Mouse (Mus musculus): ENCODE measurements around the gene Krtap29-1. TPM values are rescaled to one million over a fixed set of nuclear protein-coding genes. Genes with fewer than 3 reads are reported as not detected.

Krtap29-1 gene
- total RNA-seq (2018; cell fraction: chromatin; rRNA removed) = not detected
- not detected for total RNA-seq (2018; cell fraction: cytosol; rRNA removed)
- not detected for total RNA-seq (2018; cell fraction: nucleus; rRNA removed)
- polyA plus RNA-seq (2018) = not detected in 3 replicates

GRCm38 (mm10) chr11:99978953-99979352, at the start of gene Krtap29-1:
TSS of gene Krtap29-1 (minus strand) at chr11:99979053.
- Histone ChIP-seq H3K36me3 (ENCODE audit: inconsistent target) (no peaks in the 10 kb centered on the region), H3K79me2 (ENCODE audit: inconsistent target) (no peaks in the 10 kb centered on the region), H3K27ac (no peak within 1 kb of the TSS), H3K4me3 (ENCODE audit: inconsistent target) (no peak within 1 kb of the TSS)
- 67% methylated on average over 5 of the region's 5 CpGs for WGBS (ENCODE audit: missing documents)

- no peak overlapping the region for H3K4me3 ChIP-seq (ENCODE audit: inconsistent target)
- H3K27ac ChIP-seq = no peak overlapping the region
- no peaks in the 10 kb centered on the region for H3K36me3 ChIP-seq (ENCODE audit: inconsistent target)
- WGBS (ENCODE audit: missing documents) = 79% methylated on average over 5 of the region's 5 CpGs
- H3K79me2 ChIP-seq (ENCODE audit: inconsistent target) = no peaks in the 10 kb centered on the region
These were observed 42.6 kb upstream of the Krtap29-1 start for GRCm38 (mm10) chr11:100021438-100021837.

- no peak overlapping the region for H3K4me3 ChIP-seq (ENCODE audit: inconsistent target)
- no peak overlapping the region for H3K27ac ChIP-seq
- no peaks in the 10 kb centered on the region for H3K79me2 ChIP-seq (ENCODE audit: inconsistent target)
- H3K36me3 ChIP-seq (ENCODE audit: inconsistent target) = no peaks in the 10 kb centered on the region
- WGBS (ENCODE audit: missing documents) = 67% methylated on average over 1 of the region's 1 CpGs
These were observed 40.6 kb upstream of the Krtap29-1 start for GRCm38 (mm10) chr11:100019466-100019865.

GRCm38 (mm10) chr11:100016112-100016511, 37.3 kb upstream of the Krtap29-1 start, which contains the start of gene Krt33a:
TSS of gene Krt33a (minus strand) at chr11:100016212.
- H3K4me3 ChIP-seq (ENCODE audit: inconsistent target) = no peak within 1 kb of the TSS
- no peak within 1 kb of the TSS for H3K27ac ChIP-seq
- no peaks in the 10 kb centered on the region for H3K36me3 ChIP-seq (ENCODE audit: inconsistent target)
- 64% methylated on average over 4 of the region's 4 CpGs for WGBS (ENCODE audit: missing documents)
- no peaks in the 10 kb centered on the region for H3K79me2 ChIP-seq (ENCODE audit: inconsistent target)

- H3K27ac ChIP-seq = no peak overlapping the region
- H3K36me3 ChIP-seq (ENCODE audit: inconsistent target) = no peaks in the 10 kb centered on the region
- WGBS (ENCODE audit: missing documents) = 79% methylated on average over 4 of the region's 4 CpGs
- no peaks in the 10 kb centered on the region for H3K79me2 ChIP-seq (ENCODE audit: inconsistent target)
- H3K4me3 ChIP-seq (ENCODE audit: inconsistent target) = no peak overlapping the region
These were observed 34.9 kb upstream of the Krtap29-1 start for GRCm38 (mm10) chr11:100013691-100014171.

GRCm38 (mm10) chr11:100010682-100011081, 31.8 kb upstream of the Krtap29-1 start:
- H3K27ac ChIP-seq = no peak overlapping the region
- H3K36me3 ChIP-seq (ENCODE audit: inconsistent target) = no peaks in the 10 kb centered on the region
- no peaks in the 10 kb centered on the region for H3K79me2 ChIP-seq (ENCODE audit: inconsistent target)
- no peak overlapping the region for H3K4me3 ChIP-seq (ENCODE audit: inconsistent target)
- WGBS (ENCODE audit: missing documents) = 92% methylated on average over 5 of the region's 5 CpGs

- Histone ChIP-seq H3K4me3 (ENCODE audit: inconsistent target) (no peak overlapping the region), H3K27ac (no peak overlapping the region), H3K36me3 (ENCODE audit: inconsistent target) (no peaks in the 10 kb centered on the region), H3K79me2 (ENCODE audit: inconsistent target) (no peaks in the 10 kb centered on the region)
- WGBS (ENCODE audit: missing documents) = 89% methylated on average over 5 of the region's 5 CpGs
These were observed 29.5 kb upstream of the Krtap29-1 start for GRCm38 (mm10) chr11:100008336-100008735.

- H3K36me3 ChIP-seq (ENCODE audit: inconsistent target) = no peaks in the 10 kb centered on the region
- H3K27ac ChIP-seq = no peak overlapping the region
- no peak overlapping the region for H3K4me3 ChIP-seq (ENCODE audit: inconsistent target)
- no peaks in the 10 kb centered on the region for H3K79me2 ChIP-seq (ENCODE audit: inconsistent target)
- WGBS (ENCODE audit: missing documents) = 40% methylated on average over 3 of the region's 3 CpGs
These were observed 27.8 kb upstream of the Krtap29-1 start for GRCm38 (mm10) chr11:100006624-100007023.

GRCm38 (mm10) chr11:100005905-100006304, 27.1 kb upstream of the Krtap29-1 start:
- Histone ChIP-seq H3K79me2 (ENCODE audit: inconsistent target) (no peaks in the 10 kb centered on the region), H3K4me3 (ENCODE audit: inconsistent target) (no peak overlapping the region), H3K27ac (no peak overlapping the region), H3K36me3 (ENCODE audit: inconsistent target) (no peaks in the 10 kb centered on the region)
- WGBS (ENCODE audit: missing documents) = 84% methylated on average over 8 of the region's 8 CpGs

- H3K4me3 ChIP-seq (ENCODE audit: inconsistent target) = no peak overlapping the region
- H3K79me2 ChIP-seq (ENCODE audit: inconsistent target) = no peaks in the 10 kb centered on the region
- 28% methylated on average over 5 of the region's 6 CpGs for WGBS (ENCODE audit: missing documents)
- H3K27ac ChIP-seq = no peak overlapping the region
- H3K36me3 ChIP-seq (ENCODE audit: inconsistent target) = no peaks in the 10 kb centered on the region
These were observed 26.0 kb upstream of the Krtap29-1 start for GRCm38 (mm10) chr11:100004846-100005245.

- Histone ChIP-seq H3K4me3 (ENCODE audit: inconsistent target) (no peak overlapping the region), H3K27ac (no peak overlapping the region), H3K79me2 (ENCODE audit: inconsistent target) (no peaks in the 10 kb centered on the region), H3K36me3 (ENCODE audit: inconsistent target) (no peaks in the 10 kb centered on the region)
- WGBS (ENCODE audit: missing documents) = 91% methylated on average over 7 of the region's 7 CpGs
These were observed 20.2 kb upstream of the Krtap29-1 start for GRCm38 (mm10) chr11:99999091-99999490.

GRCm38 (mm10) chr11:99994384-99994661, 15.5 kb upstream of the Krtap29-1 start:
- 62% methylated on average over 4 of the region's 4 CpGs for WGBS (ENCODE audit: missing documents)
- Histone ChIP-seq H3K36me3 (ENCODE audit: inconsistent target) (no peaks in the 10 kb centered on the region), H3K27ac (no peak overlapping the region), H3K79me2 (ENCODE audit: inconsistent target) (no peaks in the 10 kb centered on the region), H3K4me3 (ENCODE audit: inconsistent target) (no peak overlapping the region)

- no peaks in the 10 kb centered on the region for H3K36me3 ChIP-seq (ENCODE audit: inconsistent target)
- H3K4me3 ChIP-seq (ENCODE audit: inconsistent target) = no peak within 1 kb of the TSS
- no peak within 1 kb of the TSS for H3K27ac ChIP-seq
- WGBS (ENCODE audit: missing documents) = 29% methylated on average over 26 of the region's 26 CpGs
- no peaks in the 10 kb centered on the region for H3K79me2 ChIP-seq (ENCODE audit: inconsistent target)
These were observed 14.9 kb upstream of the Krtap29-1 start, which contains the start of gene Krtap17-1 for GRCm38 (mm10) chr11:99993620-99994383. TSS of gene Krtap17-1 (minus strand) at chr11:99993994.

GRCm38 (mm10) chr11:99990571-99990970, 11.7 kb upstream of the Krtap29-1 start:
- Histone ChIP-seq H3K4me3 (ENCODE audit: inconsistent target) (no peak overlapping the region), H3K27ac (no peak overlapping the region), H3K36me3 (ENCODE audit: inconsistent target) (no peaks in the 10 kb centered on the region), H3K79me2 (ENCODE audit: inconsistent target) (no peaks in the 10 kb centered on the region)
- WGBS (ENCODE audit: missing documents) = 81% methylated on average over 3 of the region's 3 CpGs

- 83% methylated on average over 6 of the region's 6 CpGs for WGBS (ENCODE audit: missing documents)
- Histone ChIP-seq H3K36me3 (ENCODE audit: inconsistent target) (no peaks in the 10 kb centered on the region), H3K27ac (no peak overlapping the region), H3K4me3 (ENCODE audit: inconsistent target) (no peak overlapping the region), H3K79me2 (ENCODE audit: inconsistent target) (no peaks in the 10 kb centered on the region)
These were observed 11.1 kb upstream of the Krtap29-1 start for GRCm38 (mm10) chr11:99989881-99990405.
